ENCODE assay signal across 19 mouse cellular contexts in genomic region chrX:56497241-56497640, GRCm38 (mm10). TPM values are rescaled to one million over a fixed set of nuclear protein-coding genes. Genes with fewer than 3 reads are reported as not detected.
DNase-seq lines count a peak whose midpoint lies in the region; ATAC-seq and TF ChIP-seq lines count a peak whose summit lies in the region.
"Had no signal": no experiment of that assay in that cellular context is flagged by ENCODE, and none has a peak within 500 bp of the region (broad histone marks: within the 10 kb centered on the region; RNA-seq: fewer than 3 reads in every experiment).

No protein-coding gene starts in this region.

- no peak overlapping the region for H3K4me3 ChIP-seq in lung, postnatal 0 days (ENCODE audit: low read depth, low read length)
- H3K4me3 ChIP-seq: embryonic facial prominence, embryonic 15.5 days; forebrain, embryonic 13.5 days; heart, embryonic 13.5 days; hindbrain, embryonic 15.5 days; liver, embryonic 15.5 days; midbrain, embryonic 12.5 days had no signal

- 79% methylated on average over 7 of the region's 7 CpGs for WGBS in lung, postnatal 0 days

- POLR2A ChIA-PET in Patski (lab: Charles Lee), result no interaction called here

- H3K27me3 ChIP-seq in Patski, result peaks cover 27% of the 10 kb centered on the region
- H3K27me3 ChIP-seq in lung, postnatal 0 days (replicated peaks; ENCODE audit: insufficient read depth, low read length), result no peaks in the 10 kb centered on the region
- H3K27me3 ChIP-seq: embryonic facial prominence, embryonic 15.5 days; forebrain, embryonic 13.5 days; heart, embryonic 13.5 days; hindbrain, embryonic 15.5 days; liver, embryonic 15.5 days; midbrain, embryonic 12.5 days had no signal

- no peak overlapping the region for H3K27ac ChIP-seq in lung, postnatal 0 days (ENCODE audit: low read length)
- H3K27ac ChIP-seq: embryonic facial prominence, embryonic 15.5 days; forebrain, embryonic 13.5 days; heart, embryonic 13.5 days; hindbrain, embryonic 15.5 days; liver, embryonic 15.5 days; midbrain, embryonic 12.5 days had no signal

- in situ Hi-C loops in Patski (cut with MboI; ENCODE audit: low pct_unique_long_range_greater_than_20kb), result no loop called here

- no peaks in the 10 kb centered on the region for H3K4me1 ChIP-seq in lung, postnatal 0 days (ENCODE audit: insufficient read depth, low read depth, low read length)
- H3K4me1 ChIP-seq: embryonic facial prominence, embryonic 15.5 days; forebrain, embryonic 13.5 days; heart, embryonic 13.5 days; hindbrain, embryonic 15.5 days; liver, embryonic 15.5 days; midbrain, embryonic 12.5 days had no signal

- ATAC-seq in Patski, result peak; percentile 76
- no peak for ATAC-seq in lung, postnatal 0 days
- ATAC-seq: forebrain, embryonic 13.5 days had no signal

- no peak overlapping the region for H3K9ac ChIP-seq in lung, postnatal 0 days (replicated peaks; ENCODE audit: low read depth)
- H3K9ac ChIP-seq: embryonic facial prominence, embryonic 15.5 days; forebrain, embryonic 13.5 days; heart, embryonic 13.5 days; hindbrain, embryonic 15.5 days; liver, embryonic 15.5 days; midbrain, embryonic 12.5 days had no signal

- no peak for TF ChIP-seq CTCF in Patski (IDR thresholded peaks at IDR 0.05)
- TF ChIP-seq CTCF in lung, postnatal 0 days (IDR thresholded peaks at IDR 0.05), result no peak

- 0 out of 2 replicates have a peak, but pooled peaks cover under 1% of the 10 kb centered on the region for H3K36me3 ChIP-seq in lung, postnatal 0 days (ENCODE audit: insufficient read depth, low read length)

- H3K4me2 ChIP-seq in lung, postnatal 0 days (replicated peaks; ENCODE audit: low read depth, low read length), result no peak overlapping the region
- H3K4me2 ChIP-seq: embryonic facial prominence, embryonic 15.5 days; forebrain, embryonic 13.5 days; heart, embryonic 13.5 days; hindbrain, embryonic 15.5 days; liver, embryonic 15.5 days; midbrain, embryonic 12.5 days had no signal

- H3K9me3 ChIP-seq in lung, postnatal 0 days (ENCODE audit: low read length), result no peaks in the 10 kb centered on the region
- H3K9me3 ChIP-seq: embryonic facial prominence, embryonic 15.5 days; forebrain, embryonic 13.5 days; heart, embryonic 13.5 days; hindbrain, embryonic 15.5 days; liver, embryonic 15.5 days; midbrain, embryonic 12.5 days had no signal

- TF ChIP-seq EP300 in lung, postnatal 0 days (IDR thresholded peaks at IDR 0.05), result no peak

- peak; percentile 5 for DNase-seq in cerebellum, adult 9-11 months
- DNase-seq in cerebellum, adult 8-10 months, result no peak
- DNase-seq in 3134 (ENCODE audit: extremely low read depth, insufficient read length, low spot score) (peak; percentile 2), Patski (ENCODE audit: low read depth, low spot score) (peak; percentile 12)
- peak; percentile 14 to 16 for DNase-seq in cerebellum, postnatal 14 days
- DNase-seq in right cerebral cortex, postnatal 4 days, result no peak
- no peak for DNase-seq in lung, postnatal 0 days (ENCODE audit: low spot score)
- no peak for DNase-seq in spleen, adult 18-20 months
- DNase-seq: kidney, adult 2 months; thymus, postnatal 4 days had no signal

- CTCF ChIA-PET in Patski (lab: Charles Lee), result no interaction called here

RNA-seq across cellular contexts. Expression of gene Gm10477, which starts 27.3 kb away (rescaled TPM):
- not detected for polyA plus RNA-seq in Patski (2021)
- not detected in 2 replicates for polyA plus RNA-seq in lung, postnatal 0 days (2015; fragmentation: Nextera tagmentation; extraction: Ambion mirVana)
- polyA plus RNA-seq: embryonic facial prominence, embryonic 15.5 days; forebrain, embryonic 13.5 days; heart, embryonic 13.5 days; hindbrain, embryonic 15.5 days; kidney, adult 2 months; large intestine, adult 2 months; limb, embryonic 11.5 days; liver, embryonic 15.5 days; midbrain, embryonic 12.5 days; stomach, embryonic 16.5 days had no signal

RNA-seq across cellular contexts. Expression of gene Ints6l, which starts 42.6 kb away (rescaled TPM):
- polyA plus RNA-seq in Patski (2021), result 6.3 TPM
- 27.0 and 30.9 TPM in 2 replicates for polyA plus RNA-seq in lung, postnatal 0 days (2015; fragmentation: Nextera tagmentation; extraction: Ambion mirVana)

RNA-seq across cellular contexts. Expression of gene Gm2174, which starts 49.5 kb away (rescaled TPM):
- polyA plus RNA-seq in Patski (2021), result not detected
- 0.74 TPM in 1 of 2 replicates, not detected in the other for polyA plus RNA-seq in lung, postnatal 0 days (2015; fragmentation: Nextera tagmentation; extraction: Ambion mirVana)
- polyA plus RNA-seq: kidney, adult 2 months; large intestine, adult 2 months; midbrain, embryonic 12.5 days had no signal

RNA-seq across cellular contexts. Expression of gene Gm648, which starts 52.2 kb away (rescaled TPM):
- not detected for polyA plus RNA-seq in Patski (2021)
- 0.11 TPM in 1 of 2 replicates, not detected in the other for polyA plus RNA-seq in lung, postnatal 0 days (2015; fragmentation: Nextera tagmentation; extraction: Ambion mirVana)
- polyA plus RNA-seq: forebrain, embryonic 13.5 days; heart, embryonic 13.5 days; hindbrain, embryonic 15.5 days; kidney, adult 2 months; large intestine, adult 2 months; limb, embryonic 11.5 days; liver, embryonic 15.5 days had no signal

Comparison
In these comparisons a context has a peak if more than half of its experiments do, and no peak if none do; other contexts are left out.
1. DNase-seq: peak in cerebellum, adult 9-11 months (single experiment), 3134 (single experiment), Patski (single experiment) and cerebellum, postnatal 14 days (2 of 2); none in cerebellum, adult 8-10 months (single experiment), right cerebral cortex, postnatal 4 days (single experiment), lung, postnatal 0 days (single experiment) and spleen, adult 18-20 months (0 of 2).